8 mouse cellular contexts compared by ENCODE assay signal in genomic region chr10:115362623-115362964, GRCm38 (mm10). TPM values are rescaled to one million over a fixed set of nuclear protein-coding genes. Genes with fewer than 3 reads are reported as not detected.
DNase-seq lines count a peak whose midpoint lies in the region; ATAC-seq and TF ChIP-seq lines count a peak whose summit lies in the region.

No protein-coding gene starts in this region.

- no peak for DNase-seq in layer of hippocampus, adult 2 months (ENCODE audit: low spot score in 2 of 2)
- no peak for DNase-seq in layer of hippocampus, adult 9-11 months
- DNase-seq in thymus, postnatal 14 days, result no peak
- no peak for DNase-seq in right cerebral cortex, postnatal 25 days
- DNase-seq in urinary bladder, adult 2 months (ENCODE audit: low spot score), result no peak

- WGBS in embryonic facial prominence, embryonic 12.5 days, result 6% methylated on average over 9 of the region's 9 CpGs
- 6% methylated on average over 9 of the region's 9 CpGs for WGBS in intestine, embryonic 15.5 days

- peak overlapping the region; percentile 96 for H3K27ac ChIP-seq in layer of hippocampus, adult 2 months
- H3K27ac ChIP-seq in embryonic facial prominence, embryonic 12.5 days, result peak overlapping the region; percentile 95
- H3K27ac ChIP-seq in intestine, embryonic 15.5 days, result peak overlapping the region; percentile 94

- peak overlapping the region; percentile 65 for H3K4me2 ChIP-seq in embryonic facial prominence, embryonic 12.5 days (replicated peaks)
- peak overlapping the region; percentile 70 for H3K4me2 ChIP-seq in intestine, embryonic 15.5 days (replicated peaks)

- H3K4me1 ChIP-seq in embryonic facial prominence, embryonic 12.5 days, result peaks cover 13% of the 10 kb centered on the region
- no peaks in the 10 kb centered on the region for H3K4me1 ChIP-seq in intestine, embryonic 15.5 days (replicated peaks)

- H3K27me3 ChIP-seq in embryonic facial prominence, embryonic 12.5 days, result no peaks in the 10 kb centered on the region
- no peaks in the 10 kb centered on the region for H3K27me3 ChIP-seq in intestine, embryonic 15.5 days (replicated peaks)

- TF ChIP-seq CTCF in layer of hippocampus, adult 2 months (conservative IDR thresholded peaks at IDR 0.05), result no peak

- H3K4me3 ChIP-seq in layer of hippocampus, adult 2 months, result peak overlapping the region; percentile 91
- peak overlapping the region; percentile 57 for H3K4me3 ChIP-seq in embryonic facial prominence, embryonic 12.5 days
- H3K4me3 ChIP-seq in intestine, embryonic 15.5 days (replicated peaks), result peak overlapping the region; percentile 51

- ATAC-seq in embryonic facial prominence, embryonic 12.5 days (ENCODE audit: insufficient number of reproducible peaks, insufficient read depth, low FRiP score, low TSS enrichment), result peak; percentile 13; the same call in 1 of the 2 replicates
- peak; percentile 18 for ATAC-seq in intestine, embryonic 15.5 days
- ATAC-seq in monocyte, adult 5-6 weeks (replicated peaks; ENCODE audit: insufficient number of reproducible peaks, low FRiP score, low TSS enrichment, poor library complexity, severe bottlenecking), result 0 out of 2 replicates have a peak, but pooled peaks have one; percentile 2

- no peaks in the 10 kb centered on the region for H3K9me3 ChIP-seq in embryonic facial prominence, embryonic 12.5 days
- H3K9me3 ChIP-seq in intestine, embryonic 15.5 days, result no peaks in the 10 kb centered on the region

- peak overlapping the region; percentile 51 for H3K9ac ChIP-seq in embryonic facial prominence, embryonic 12.5 days
- peak overlapping the region; percentile 44; the same call in 1 of the 2 replicates for H3K9ac ChIP-seq in intestine, embryonic 15.5 days

- no peaks in the 10 kb centered on the region for H3K36me3 ChIP-seq in embryonic facial prominence, embryonic 12.5 days
- H3K36me3 ChIP-seq in intestine, embryonic 15.5 days, result no peaks in the 10 kb centered on the region

RNA-seq across cellular contexts. Expression of gene Tmem19, which starts 0.3 kb away (rescaled TPM):
- total RNA-seq in layer of hippocampus, adult 2 months (2021), result 10 to 100 TPM; 42.0 to 42.7 TPM
- polyA plus RNA-seq in embryonic facial prominence, embryonic 12.5 days (2016; fragmentation: Nextera tagmentation; extraction: Ambion mirVana), result 28.4 and 29.1 TPM in 2 replicates
- 27.1 and 29.4 TPM in 2 replicates for polyA plus RNA-seq in intestine, embryonic 15.5 days (2015; fragmentation: Nextera tagmentation; extraction: Ambion mirVana)
- 21.0 to 32.8 TPM (median 30.4 TPM) in 3 replicates for total RNA-seq in monocyte, adult 5-6 weeks (2017)
- 18.8 and 19.4 TPM in 2 replicates for polyA plus RNA-seq in urinary bladder, adult 2 months (2012; rRNA removed)

RNA-seq across cellular contexts. Expression of gene Thap2, which starts 21.6 kb away (rescaled TPM):
- total RNA-seq in layer of hippocampus, adult 2 months (2021), result 10 to 100 TPM; 15.3 to 15.5 TPM
- polyA plus RNA-seq in embryonic facial prominence, embryonic 12.5 days (2016; fragmentation: Nextera tagmentation; extraction: Ambion mirVana), result 30.6 and 31.8 TPM in 2 replicates
- polyA plus RNA-seq in intestine, embryonic 15.5 days (2015; fragmentation: Nextera tagmentation; extraction: Ambion mirVana), result 20.5 and 22.2 TPM in 2 replicates
- total RNA-seq in monocyte, adult 5-6 weeks (2017), result 3.4 to 16.1 TPM (median 5.0 TPM) in 3 replicates
- 9.9 and 11.1 TPM in 2 replicates for polyA plus RNA-seq in urinary bladder, adult 2 months (2012; rRNA removed)

RNA-seq across cellular contexts. Expression of gene Zfc3h1, which starts 22.2 kb away (rescaled TPM):
- 10 to 100 TPM; 51.9 to 54.9 TPM for total RNA-seq in layer of hippocampus, adult 2 months (2021)
- polyA plus RNA-seq in embryonic facial prominence, embryonic 12.5 days (2016; fragmentation: Nextera tagmentation; extraction: Ambion mirVana), result 26.0 and 28.2 TPM in 2 replicates
- 17.0 and 17.1 TPM in 2 replicates for polyA plus RNA-seq in intestine, embryonic 15.5 days (2015; fragmentation: Nextera tagmentation; extraction: Ambion mirVana)
- total RNA-seq in monocyte, adult 5-6 weeks (2017), result 56.5 to 123 TPM (median 62.7 TPM) in 3 replicates
- polyA plus RNA-seq in urinary bladder, adult 2 months (2012; rRNA removed), result 82.9 and 116 TPM in 2 replicates

RNA-seq across cellular contexts. Expression of gene Rab21, which starts 47.2 kb away (rescaled TPM):
- total RNA-seq in layer of hippocampus, adult 2 months (2021), result 10 to 100 TPM; 55.2 to 57.2 TPM
- 4.3 and 5.1 TPM in 2 replicates for polyA plus RNA-seq in embryonic facial prominence, embryonic 12.5 days (2016; fragmentation: Nextera tagmentation; extraction: Ambion mirVana)
- polyA plus RNA-seq in intestine, embryonic 15.5 days (2015; fragmentation: Nextera tagmentation; extraction: Ambion mirVana), result 5.5 and 8.1 TPM in 2 replicates
- 49.5 to 62.4 TPM (median 51.1 TPM) in 3 replicates for total RNA-seq in monocyte, adult 5-6 weeks (2017)
- 36.2 and 39.5 TPM in 2 replicates for polyA plus RNA-seq in urinary bladder, adult 2 months (2012; rRNA removed)
